Mouse (Mus musculus) stomach, embryonic 14.5 days (tissue): ENCODE data around the gene Zfp384. TPM values are rescaled to one million over a fixed set of nuclear protein-coding genes. Genes with fewer than 3 reads are reported as not detected.
"Not testable (repeated sequence)": the region's sequence is repeated elsewhere in the genome, so short reads cannot be mapped to it uniquely, and the experiment has no call there.

ENCODE experiments used
- ATAC-seq: fragments of 200-750 bp; cut with Nextera tagmentation; 2 replicates; pipeline ENCODE4 v1.8.0; 2017; ENCODE audit warnings: low read depth, moderate TSS enrichment; ENCODE audit not compliant: insufficient number of reproducible peaks, insufficient read depth, low FRiP score
- H3K27ac ChIP-seq: fragments of 300-500 bp; sonication (generic); 2 replicates; pipeline ENCODE4 v1.5.1; 2014; ENCODE audit warnings: mild to moderate bottlenecking, low read length, moderate library complexity, mixed read lengths
- H3K27me3 ChIP-seq: fragments of 300-500 bp; sonication (generic); 2 replicates; pipeline ENCODE4 v1.6.1; 2014; ENCODE audit warnings: low read length, control low read depth, mixed read lengths; ENCODE audit not compliant: control insufficient read depth, insufficient read depth
- H3K36me3 ChIP-seq: fragments of 300-500 bp; sonication (generic); 2 replicates; pipeline ENCODE4 v1.6.1; 2014; ENCODE audit warnings: mild to moderate bottlenecking, control low read depth, low read length, moderate library complexity, mixed read lengths; ENCODE audit not compliant: control insufficient read depth, insufficient read depth
- H3K4me1 ChIP-seq: fragments of 300-500 bp; sonication (generic); 2 replicates; pipeline ENCODE4 v1.6.1; 2014; ENCODE audit warnings: low read length, control low read depth, mixed read lengths; ENCODE audit not compliant: control insufficient read depth, insufficient read depth
- H3K4me2 ChIP-seq: fragments of 300-500 bp; sonication (generic); replicated peaks from 2 replicates; pipeline ENCODE4 v1.6.1; 2014; ENCODE audit warnings: low read depth, low read length, control low read depth
- H3K4me3 ChIP-seq: fragments of 300-500 bp; sonication (generic); 2 replicates; pipeline ENCODE4 v1.5.1; 2014; ENCODE audit warnings: low read depth, low read length, control low read depth
- H3K9ac ChIP-seq: fragments of 300-500 bp; sonication (generic); replicated peaks from 2 replicates; pipeline ENCODE4 v1.6.1; 2014; ENCODE audit warnings: low read depth, mild to moderate bottlenecking, control low read depth, low read length, moderate library complexity, mixed read lengths
- H3K9me3 ChIP-seq: fragments of 300-500 bp; sonication (generic); 2 replicates; pipeline ENCODE4 v1.6.1; 2016; ENCODE audit warnings: low read depth, low read length, control low read depth; ENCODE audit not compliant: control insufficient read depth
- WGBS: fragments of 180-500 bp; shearing (Covaris S2); extraction: QIAGEN DNeasy Blood & Tissue Kit; methylation state at CpG from one replicate; pipeline ENCODE4 v1.1.7; 2014; 5-methylcytosine and 5-hydroxymethylcytosine counted together
- polyA plus RNA-seq: library from polyadenylated mRNA; unstranded; fragments of >200 nt; fragmentation: Nextera tagmentation; extraction: Ambion mirVana; gene quantifications from 2 replicates; pipeline ENCODE4 v1.2.1, GENCODE M21; 2014

The Zfp384 gene
- polyA plus RNA-seq, 1 experiment from 2014 or later: 15.7 TPM

- H3K36me3 ChIP-seq: no peaks in the 10 kb centered on the region
- 31% methylated on average over 10 of the region's 10 CpGs for WGBS
- H3K27ac ChIP-seq: no peak overlapping the region
- H3K4me3 ChIP-seq: no peak overlapping the region
- H3K4me1 ChIP-seq: peaks cover 5% of the 10 kb centered on the region; the same call in 1 of the 2 replicates
- no peak overlapping the region for H3K9ac ChIP-seq
- H3K27me3 ChIP-seq: peaks cover 35% of the 10 kb centered on the region
- no peak overlapping the region for H3K4me2 ChIP-seq
- no peak for ATAC-seq
- H3K9me3 ChIP-seq: no peaks in the 10 kb centered on the region
Observed at GRCm38 (mm10) chr6:124999546-124999945, 9.4 kb upstream of the Zfp384 start.

GRCm38 (mm10) chr6:125003706-125004105 lies 5.2 kb upstream of the Zfp384 start:
- 24% methylated on average over 3 of the region's 3 CpGs for WGBS
- Histone ChIP-seq H3K4me3 (no peak overlapping the region), H3K27ac (no peak overlapping the region), H3K27me3 (peaks cover 12% of the 10 kb centered on the region), H3K4me1 (0 out of 2 replicates have a peak, but pooled peaks cover 4% of the 10 kb centered on the region), H3K4me2 (no peak overlapping the region), H3K9me3 (no peaks in the 10 kb centered on the region), H3K9ac (no peak overlapping the region), H3K36me3 (no peaks in the 10 kb centered on the region)
- ATAC-seq: no peak

- Histone ChIP-seq H3K9ac (no peak overlapping the region), H3K27me3 (no peaks in the 10 kb centered on the region), H3K27ac (no peak overlapping the region), H3K4me1 (peaks cover 4% of the 10 kb centered on the region; the same call in 1 of the 2 replicates), H3K9me3 (no peaks in the 10 kb centered on the region), H3K36me3 (no peaks in the 10 kb centered on the region), H3K4me3 (no peak overlapping the region), H3K4me2 (no peak overlapping the region)
- ATAC-seq: no peak
- WGBS: 31% methylated on average over 3 of the region's 3 CpGs
Observed at GRCm38 (mm10) chr6:125005086-125005485, 3.9 kb upstream of the Zfp384 start.

- H3K36me3 ChIP-seq: peaks cover 17% of the 10 kb centered on the region; the same call in 1 of the 2 replicates
- WGBS: 41% methylated on average over 13 of the region's 13 CpGs
- no peak; the same call in 1 of the 2 replicates for ATAC-seq
- H3K4me3 ChIP-seq: peak overlapping the region; percentile 70
- H3K4me1 ChIP-seq: peaks cover 13% of the 10 kb centered on the region; the same call in 1 of the 2 replicates
- peak overlapping the region; percentile 75; the same call in 1 of the 2 replicates for H3K27ac ChIP-seq
- H3K4me2 ChIP-seq: peak overlapping the region; percentile 67
- H3K9ac ChIP-seq: peak overlapping the region; percentile 61
- no peaks in the 10 kb centered on the region for H3K27me3 ChIP-seq
- no peaks in the 10 kb centered on the region for H3K9me3 ChIP-seq
Observed at GRCm38 (mm10) chr6:125008060-125008459, 885 bp upstream of the Zfp384 start.

GRCm38 (mm10) chr6:125008586-125009128 lies 288 bp upstream of the Zfp384 start:
- peak overlapping the region; percentile 67 for H3K4me2 ChIP-seq
- H3K27ac ChIP-seq: peak overlapping the region; percentile 99
- peak; percentile 97 for ATAC-seq
- peaks cover 22% of the 10 kb centered on the region; the same call in 1 of the 2 replicates for H3K36me3 ChIP-seq
- H3K9ac ChIP-seq: peak overlapping the region; percentile 95
- H3K9me3 ChIP-seq: no peaks in the 10 kb centered on the region
- WGBS: under 1% methylated on average over 33 of the region's 34 CpGs
- H3K4me3 ChIP-seq: peak overlapping the region; percentile 70
- no peaks in the 10 kb centered on the region for H3K27me3 ChIP-seq
- H3K4me1 ChIP-seq: peaks cover 13% of the 10 kb centered on the region; the same call in 1 of the 2 replicates

- Histone ChIP-seq H3K4me3 (peak overlapping the region; percentile 70), H3K36me3 (peaks cover 28% of the 10 kb centered on the region; the same call in 1 of the 2 replicates), H3K9ac (peak overlapping the region; percentile 95), H3K4me1 (peaks cover 13% of the 10 kb centered on the region; the same call in 1 of the 2 replicates), H3K27me3 (no peaks in the 10 kb centered on the region), H3K9me3 (no peaks in the 10 kb centered on the region), H3K27ac (peak overlapping the region; percentile 99), H3K4me2 (peak overlapping the region; percentile 67)
- ATAC-seq: peak; percentile 86
- under 1% methylated on average over 43 of the region's 78 CpGs for WGBS
Observed at GRCm38 (mm10) chr6:125009181-125010073, 482 bp downstream of the Zfp384 start.

GRCm38 (mm10) chr6:125017682-125018081 lies 8.7 kb downstream of the Zfp384 start:
- H3K9ac ChIP-seq: no peak overlapping the region
- no peaks in the 10 kb centered on the region for H3K4me1 ChIP-seq
- H3K27ac ChIP-seq: no peak overlapping the region
- WGBS: 87% methylated on average over 3 of the region's 3 CpGs
- no peaks in the 10 kb centered on the region for H3K9me3 ChIP-seq
- no peaks in the 10 kb centered on the region for H3K27me3 ChIP-seq
- peaks cover 53% of the 10 kb centered on the region for H3K36me3 ChIP-seq
- no peak for ATAC-seq
- H3K4me2 ChIP-seq: no peak overlapping the region
- no peak overlapping the region for H3K4me3 ChIP-seq

- H3K4me2 ChIP-seq, H3K4me1 ChIP-seq, H3K4me3 ChIP-seq, H3K27me3 ChIP-seq, H3K9me3 ChIP-seq, ATAC-seq, H3K27ac ChIP-seq, H3K9ac ChIP-seq: not testable (repeated sequence)
- 38% methylated on average over 7 of the region's 9 CpGs for WGBS
- H3K36me3 ChIP-seq: peaks cover 57% of the 10 kb centered on the region
Observed at GRCm38 (mm10) chr6:125030532-125030931, 21.6 kb downstream of the Zfp384 start.
